In the genomic region with DNA sequence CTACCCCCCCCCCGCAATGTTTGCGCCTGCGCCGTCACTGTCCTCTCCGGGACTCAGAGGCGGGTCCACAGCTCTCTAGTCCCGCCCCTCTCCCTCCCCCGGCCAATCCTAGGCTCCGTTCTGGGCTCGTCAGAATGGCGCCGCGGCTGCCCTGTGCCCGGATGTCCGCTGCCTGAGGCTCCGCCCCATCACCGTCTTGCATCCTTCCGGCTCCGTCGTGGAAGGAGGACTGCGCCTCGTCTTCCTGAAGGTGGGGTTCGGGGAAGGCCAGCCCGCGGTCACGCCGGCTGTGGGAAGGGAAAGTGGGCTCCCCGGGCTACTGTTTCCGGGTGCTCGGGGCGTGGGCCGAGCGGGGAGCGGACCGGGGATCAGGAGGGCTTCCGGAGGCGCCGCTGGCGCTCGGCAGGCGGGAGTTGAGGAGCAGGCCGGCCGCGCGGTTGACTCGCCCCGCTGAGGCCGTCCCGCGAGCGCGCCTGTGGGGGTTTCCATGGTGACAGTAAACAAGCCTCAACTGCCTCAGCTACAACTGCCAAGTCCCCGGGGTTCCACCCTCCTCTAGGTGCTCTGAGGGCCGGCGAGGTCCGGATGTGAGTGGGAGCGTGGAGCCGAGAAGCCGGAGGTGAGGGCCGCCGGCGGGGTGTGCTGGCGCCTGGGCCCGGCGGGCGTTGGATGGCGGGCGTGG, we compare ENCODE assay signal across 8 mouse cellular contexts. TPM values are rescaled to one million over a fixed set of nuclear protein-coding genes. Genes with fewer than 3 reads are reported as not detected.
DNase-seq lines count a peak whose midpoint lies in the region; ATAC-seq lines count a peak whose summit lies in the region.

No protein-coding gene starts in this region.

- H3K4me1 ChIP-seq in heart, embryonic 13.5 days = peaks cover 39% of the 10 kb centered on the region
- H3K4me1 ChIP-seq in liver, embryonic 12.5 days = peaks cover 72% of the 10 kb centered on the region
- peaks cover 20% of the 10 kb centered on the region for H3K4me1 ChIP-seq in stomach, embryonic 15.5 days

- no peaks in the 10 kb centered on the region for H3K9me3 ChIP-seq in heart, embryonic 13.5 days
- H3K9me3 ChIP-seq in liver, embryonic 12.5 days (replicated peaks) = no peaks in the 10 kb centered on the region
- no peaks in the 10 kb centered on the region for H3K9me3 ChIP-seq in stomach, embryonic 15.5 days

- ATAC-seq in erythroid progenitor cell, adult 5-6 weeks (replicated peaks; ENCODE audit: low FRiP score, poor library complexity, severe bottlenecking) = peak; percentile 86
- ATAC-seq in heart, embryonic 13.5 days (ENCODE audit: extremely low read depth, insufficient number of reproducible peaks, low FRiP score, low TSS enrichment) = peak; percentile 94
- peak; percentile 92 for ATAC-seq in liver, embryonic 12.5 days
- peak; percentile 95 for ATAC-seq in stomach, embryonic 15.5 days (ENCODE audit: insufficient read depth, low FRiP score, low read depth)

- H3K9ac ChIP-seq in heart, embryonic 13.5 days = peak overlapping the region; percentile 94
- peak overlapping the region; percentile 99 for H3K9ac ChIP-seq in liver, embryonic 12.5 days
- H3K9ac ChIP-seq in stomach, embryonic 15.5 days = peak overlapping the region; percentile 99

- peak overlapping the region; percentile 92 for H3K27ac ChIP-seq in heart, embryonic 13.5 days (replicated peaks)
- H3K27ac ChIP-seq in liver, embryonic 12.5 days = peak overlapping the region; percentile 92
- H3K27ac ChIP-seq in stomach, embryonic 15.5 days = peak overlapping the region; percentile 99

- H3K27me3 ChIP-seq in heart, embryonic 13.5 days (replicated peaks) = no peaks in the 10 kb centered on the region
- H3K27me3 ChIP-seq in liver, embryonic 12.5 days (replicated peaks) = no peaks in the 10 kb centered on the region
- no peaks in the 10 kb centered on the region for H3K27me3 ChIP-seq in stomach, embryonic 15.5 days (replicated peaks)

- peak overlapping the region; percentile 80 for H3K4me3 ChIP-seq in heart, embryonic 13.5 days
- H3K4me3 ChIP-seq in liver, embryonic 12.5 days = peak overlapping the region; percentile 97
- H3K4me3 ChIP-seq in stomach, embryonic 15.5 days (replicated peaks) = peak overlapping the region; percentile 99

- WGBS in heart, embryonic 13.5 days = under 1% methylated on average over 58 of the region's 68 CpGs
- 1% methylated on average over 61 of the region's 68 CpGs for WGBS in liver, embryonic 12.5 days (ENCODE audit: insufficient replicate concordance)
- WGBS in stomach, embryonic 15.5 days = under 1% methylated on average over 65 of the region's 68 CpGs

- peak; percentile 99 for DNase-seq in CD4-positive helper T cell, adult 2 months (ENCODE audit: low read depth, low spot score)
- peak; percentile 96 for DNase-seq in brain, embryonic 18.5 days (ENCODE audit: low read depth, low spot score)
- DNase-seq in kidney, postnatal 10 days = peak; percentile 99
- peak; percentile 98 for DNase-seq in natural killer cell, adult 2 months (ENCODE audit: low spot score in 2 of 2)

- peak overlapping the region; percentile 90 for H3K4me2 ChIP-seq in heart, embryonic 13.5 days
- peak overlapping the region; percentile 99 for H3K4me2 ChIP-seq in liver, embryonic 12.5 days
- peak overlapping the region; percentile 69 for H3K4me2 ChIP-seq in stomach, embryonic 15.5 days

- no peaks in the 10 kb centered on the region for H3K36me3 ChIP-seq in heart, embryonic 13.5 days
- 0 out of 2 replicates have a peak, but pooled peaks cover 3% of the 10 kb centered on the region for H3K36me3 ChIP-seq in liver, embryonic 12.5 days
- no peaks in the 10 kb centered on the region for H3K36me3 ChIP-seq in stomach, embryonic 15.5 days

RNA-seq across cellular contexts. Expression of a gene that starts 6.6 kb away (rescaled TPM):
- 403 and 407 TPM in 2 replicates for total RNA-seq in erythroid progenitor cell, adult 5-6 weeks (2015; ENCODE audit: low replicate concordance)
- 524 and 658 TPM in 2 replicates for total RNA-seq in erythroid progenitor cell, adult 5-6 weeks (2017; ENCODE audit: low replicate concordance)
- 440 and 506 TPM in 2 replicates for polyA plus RNA-seq in heart, embryonic 13.5 days (2015; fragmentation: Nextera tagmentation; extraction: Ambion mirVana)
- 702 and 711 TPM in 2 replicates for polyA plus RNA-seq in liver, embryonic 12.5 days (2016; fragmentation: Nextera tagmentation; extraction: Ambion mirVana)
- 705 and 736 TPM in 2 replicates for polyA plus RNA-seq in stomach, embryonic 15.5 days (2015; fragmentation: Nextera tagmentation; extraction: Ambion mirVana)

RNA-seq across cellular contexts. Expression of a gene that starts 30.8 kb away (rescaled TPM):
- total RNA-seq in erythroid progenitor cell, adult 5-6 weeks (2015; ENCODE audit: low replicate concordance) = not detected in 2 replicates
- total RNA-seq in erythroid progenitor cell, adult 5-6 weeks (2017; ENCODE audit: low replicate concordance) = not detected in 2 replicates
- polyA plus RNA-seq in heart, embryonic 13.5 days (2015; fragmentation: Nextera tagmentation; extraction: Ambion mirVana) = 1.9 and 2.5 TPM in 2 replicates
- polyA plus RNA-seq in liver, embryonic 12.5 days (2016; fragmentation: Nextera tagmentation; extraction: Ambion mirVana) = 0.72 and 0.73 TPM in 2 replicates
- 2.7 and 2.9 TPM in 2 replicates for polyA plus RNA-seq in stomach, embryonic 15.5 days (2015; fragmentation: Nextera tagmentation; extraction: Ambion mirVana)

RNA-seq across cellular contexts. Expression of a gene that starts 44.8 kb away (rescaled TPM):
- 1.4 TPM in 1 of 2 replicates, not detected in the other for total RNA-seq in erythroid progenitor cell, adult 5-6 weeks (2015; ENCODE audit: low replicate concordance)
- 1.0 and 1.1 TPM in 2 replicates for total RNA-seq in erythroid progenitor cell, adult 5-6 weeks (2017; ENCODE audit: low replicate concordance)
- 2.0 and 2.1 TPM in 2 replicates for polyA plus RNA-seq in heart, embryonic 13.5 days (2015; fragmentation: Nextera tagmentation; extraction: Ambion mirVana)
- polyA plus RNA-seq in liver, embryonic 12.5 days (2016; fragmentation: Nextera tagmentation; extraction: Ambion mirVana) = 4.7 and 5.6 TPM in 2 replicates
- polyA plus RNA-seq in stomach, embryonic 15.5 days (2015; fragmentation: Nextera tagmentation; extraction: Ambion mirVana) = 6.0 and 6.4 TPM in 2 replicates

Comparison
In these comparisons a context has a peak if more than half of its experiments do, and no peak if none do; other contexts are left out.
1. Peak in every context shown above with its lines: DNase-seq, ATAC-seq, H3K4me3 ChIP-seq and H3K27ac ChIP-seq.